Mouse (Mus musculus): Measurements from ENCODE around the gene Capn1. TPM values are rescaled to one million over a fixed set of nuclear protein-coding genes. Genes with fewer than 3 reads are reported as not detected.

The Capn1 gene
- 0.74 TPM for polyA plus RNA-seq (2014; fragmentation: Illumina TruSeq; extraction: RNeasy Lipid Tissue Mini Kit (QIAGEN cat#74804))

GRCm38 (mm10) chr19:6015511-6016315 is at the start of gene Capn1:
TSS of gene Capn1 (minus strand) at chr19:6015897.

DNA sequence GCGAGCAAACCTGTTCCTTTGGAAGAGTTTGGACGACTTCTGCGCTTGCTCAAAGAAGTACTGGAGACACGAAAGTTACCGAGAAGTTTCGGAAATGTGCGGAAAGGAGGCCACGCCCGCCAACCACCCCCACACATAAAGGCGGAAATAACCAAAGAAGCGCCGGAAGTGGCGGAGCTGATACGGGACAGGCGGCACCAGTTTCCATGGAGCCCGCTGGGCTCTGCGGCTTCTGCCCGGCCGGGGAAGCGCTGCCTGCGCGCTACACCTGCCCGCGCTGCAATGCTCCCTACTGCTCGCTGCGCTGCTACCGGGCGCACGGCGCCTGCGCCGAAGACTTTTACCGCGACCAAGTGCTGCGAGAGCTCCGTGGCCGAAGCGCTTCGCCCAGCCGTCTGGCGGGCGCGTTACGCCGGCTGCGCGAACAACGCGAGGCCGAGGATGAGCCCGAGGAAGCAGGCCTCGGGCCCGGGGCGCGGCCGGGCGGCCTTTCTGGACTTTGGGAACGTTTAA is 45.4 kb upstream of the Capn1 start, which contains the start of gene Znhit2:
TSS of gene Znhit2 (plus strand) at position 172 of the 513 bp plus-strand sequence.

DNA sequence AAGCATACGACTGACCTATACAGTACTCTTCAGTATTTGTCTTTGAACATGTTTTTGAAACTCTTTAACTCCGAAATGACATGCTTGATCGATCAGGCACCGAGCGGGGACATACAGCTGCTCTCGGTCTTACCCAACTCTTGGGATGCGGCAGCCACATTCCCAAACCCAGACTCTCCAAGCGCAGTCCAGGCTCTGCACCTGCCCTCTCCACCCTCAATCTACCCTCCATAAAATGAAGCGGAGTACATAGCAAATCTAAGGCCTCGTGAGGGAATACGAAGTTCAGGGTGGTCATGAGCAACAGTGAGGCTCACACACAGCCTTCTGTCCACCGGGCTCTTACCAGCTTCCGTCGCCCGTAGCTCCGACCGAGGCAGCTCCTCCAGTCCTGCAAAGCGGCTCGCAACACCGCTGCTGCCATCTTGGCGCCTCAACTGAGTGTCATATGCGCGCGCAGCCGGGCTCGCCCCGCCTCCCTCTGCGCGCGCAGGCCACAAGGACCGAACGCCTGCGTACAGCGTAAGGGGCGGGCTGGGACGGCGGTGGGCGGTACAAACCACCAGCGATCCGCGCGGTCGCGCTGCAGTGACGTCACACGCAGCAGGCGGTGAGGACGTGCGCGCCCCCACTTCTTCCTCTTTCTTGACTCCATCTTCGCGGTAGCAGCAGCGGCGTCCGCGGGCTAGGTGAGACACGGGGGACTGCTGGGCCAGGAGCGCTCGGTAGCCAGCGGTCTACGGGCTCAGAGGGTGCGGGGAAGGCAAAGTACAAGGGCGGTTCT is 41.8 kb upstream of the Capn1 start, which contains the start of the genes Mrpl49 and Fau:
TSS of gene Mrpl49 (minus strand) at position 473 of the 784 bp plus-strand sequence.
TSS of gene Fau (plus strand) at position 532 of the 784 bp plus-strand sequence.

DNA sequence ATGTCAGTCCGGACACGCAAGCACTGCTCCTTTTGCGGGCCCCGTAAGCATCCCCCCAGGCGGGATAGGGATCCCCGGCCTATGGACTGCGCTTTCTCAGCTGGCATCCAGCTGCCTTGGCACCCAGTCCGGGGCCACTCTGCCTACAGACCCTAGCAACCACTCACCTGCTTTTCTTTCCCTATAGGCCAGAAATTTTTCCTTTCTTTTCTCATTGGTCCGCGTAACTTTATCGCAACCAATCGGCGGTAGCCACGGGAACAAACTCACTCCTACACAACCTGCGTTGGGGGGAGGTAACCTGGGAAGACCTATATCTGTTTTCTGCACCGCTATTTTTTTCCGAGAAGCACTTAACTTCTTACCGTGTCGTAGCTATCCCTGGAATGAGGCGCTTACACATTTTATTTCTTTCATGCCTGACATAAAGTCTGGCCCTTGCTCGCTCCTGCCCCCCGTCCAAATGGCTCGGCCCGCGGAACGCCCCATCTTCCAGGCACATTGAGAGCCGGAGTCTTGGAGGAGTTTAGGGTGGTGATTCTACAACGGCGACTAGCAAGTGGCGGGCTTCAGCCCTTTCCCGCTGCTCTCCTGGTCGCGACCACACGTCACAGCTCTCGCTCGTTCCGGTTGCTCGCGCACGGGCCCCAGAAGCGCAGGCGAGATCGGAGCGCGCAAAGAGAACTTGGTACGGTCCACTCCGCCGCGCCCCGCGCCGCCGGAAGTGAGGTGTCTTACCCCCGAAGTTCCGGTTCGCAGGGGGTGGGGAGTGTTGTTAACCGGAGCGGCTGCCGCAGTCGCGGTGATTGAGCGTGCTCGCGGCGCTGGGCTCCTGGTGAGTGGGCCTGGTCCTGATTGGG is 30.8 kb upstream of the Capn1 start, which contains the start of gene Syvn1:
TSS of gene Syvn1 (plus strand) at position 283 of the 860 bp plus-strand sequence.

DNA sequence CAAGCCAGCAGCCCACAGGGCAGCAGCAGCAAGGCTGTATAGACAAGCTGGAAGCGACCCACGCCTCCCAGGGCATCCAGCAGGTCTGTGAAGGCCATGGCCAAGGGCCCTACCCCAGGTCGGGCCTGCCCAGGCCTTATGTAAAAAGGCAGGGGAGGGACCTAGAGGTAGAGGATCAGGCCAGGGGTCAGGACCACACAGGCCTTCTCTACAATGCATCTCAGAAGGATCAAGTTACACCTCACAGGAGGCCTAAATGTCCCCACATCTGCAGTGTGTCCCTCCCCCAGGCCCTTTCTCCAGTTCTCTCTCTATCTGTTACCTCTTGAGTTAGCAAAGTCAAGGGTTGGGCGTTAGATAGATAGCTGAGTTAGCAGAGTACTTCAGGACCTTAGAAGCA is 29.7 kb downstream of the Capn1 start, which contains the start of gene Slc22a20:
TSS of gene Slc22a20 (minus strand) at position 101 of the 400 bp plus-strand sequence.

GRCm38 (mm10) chr19:5963883-5964562 is 51.7 kb downstream of the Capn1 start, which contains the start of gene Pola2:
TSS of gene Pola2 (minus strand) at chr19:5964202.

Other genes with a start within 250 kb of the Capn1 start
- gene Scyl1, start 244.5 kb downstream of the Capn1 start, polyA plus RNA-seq (2014; fragmentation: Illumina TruSeq; extraction: RNeasy Lipid Tissue Mini Kit (QIAGEN cat#74804)), result 0.57 TPM
- gene Frmd8, start 140.6 kb downstream of the Capn1 start, polyA plus RNA-seq (2014; fragmentation: Illumina TruSeq; extraction: RNeasy Lipid Tissue Mini Kit (QIAGEN cat#74804)), result 2.9 TPM
- gene Slc25a45, start 138.1 kb downstream of the Capn1 start, polyA plus RNA-seq (2014; fragmentation: Illumina TruSeq; extraction: RNeasy Lipid Tissue Mini Kit (QIAGEN cat#74804)), result 0.31 TPM
- not detected for gene Tigd3, start 121.7 kb downstream of the Capn1 start, polyA plus RNA-seq (2014; fragmentation: Illumina TruSeq; extraction: RNeasy Lipid Tissue Mini Kit (QIAGEN cat#74804))
- gene Dpf2, start 102.9 kb downstream of the Capn1 start, polyA plus RNA-seq (2014; fragmentation: Illumina TruSeq; extraction: RNeasy Lipid Tissue Mini Kit (QIAGEN cat#74804)), result 5.9 TPM
- gene Cdc42ep2, start 91.1 kb downstream of the Capn1 start, polyA plus RNA-seq (2014; fragmentation: Illumina TruSeq; extraction: RNeasy Lipid Tissue Mini Kit (QIAGEN cat#74804)), result 1.4 TPM
- gene Pola2, start 51.7 kb downstream of the Capn1 start, polyA plus RNA-seq (2014; fragmentation: Illumina TruSeq; extraction: RNeasy Lipid Tissue Mini Kit (QIAGEN cat#74804)), result 4.3 TPM
- not detected for gene Slc22a20, start 29.8 kb downstream of the Capn1 start, polyA plus RNA-seq (2014; fragmentation: Illumina TruSeq; extraction: RNeasy Lipid Tissue Mini Kit (QIAGEN cat#74804))
- 0.37 TPM for gene Syvn1, start 30.7 kb upstream of the Capn1 start, polyA plus RNA-seq (2014; fragmentation: Illumina TruSeq; extraction: RNeasy Lipid Tissue Mini Kit (QIAGEN cat#74804))
- 25.1 TPM for gene Mrpl49, start 41.9 kb upstream of the Capn1 start, polyA plus RNA-seq (2014; fragmentation: Illumina TruSeq; extraction: RNeasy Lipid Tissue Mini Kit (QIAGEN cat#74804))
- gene Fau, start 41.9 kb upstream of the Capn1 start, polyA plus RNA-seq (2014; fragmentation: Illumina TruSeq; extraction: RNeasy Lipid Tissue Mini Kit (QIAGEN cat#74804)), result 9.8 TPM
- gene Znhit2, start 45.3 kb upstream of the Capn1 start, polyA plus RNA-seq (2014; fragmentation: Illumina TruSeq; extraction: RNeasy Lipid Tissue Mini Kit (QIAGEN cat#74804)), result not detected
- 0.97 TPM for gene Tm7sf2, start 52.5 kb upstream of the Capn1 start, polyA plus RNA-seq (2014; fragmentation: Illumina TruSeq; extraction: RNeasy Lipid Tissue Mini Kit (QIAGEN cat#74804))
- 4.0 TPM for gene Vps51, start 61.3 kb upstream of the Capn1 start, polyA plus RNA-seq (2014; fragmentation: Illumina TruSeq; extraction: RNeasy Lipid Tissue Mini Kit (QIAGEN cat#74804))
- not detected for gene Tmem262, start 64.1 kb upstream of the Capn1 start, polyA plus RNA-seq (2014; fragmentation: Illumina TruSeq; extraction: RNeasy Lipid Tissue Mini Kit (QIAGEN cat#74804))
- not detected for gene Gm28374, start 66.4 kb upstream of the Capn1 start, polyA plus RNA-seq (2014; fragmentation: Illumina TruSeq; extraction: RNeasy Lipid Tissue Mini Kit (QIAGEN cat#74804))
- 0.71 TPM for gene Zfpl1, start 69.1 kb upstream of the Capn1 start, polyA plus RNA-seq (2014; fragmentation: Illumina TruSeq; extraction: RNeasy Lipid Tissue Mini Kit (QIAGEN cat#74804))
- 10.8 TPM for gene Cdca5, start 69.1 kb upstream of the Capn1 start, polyA plus RNA-seq (2014; fragmentation: Illumina TruSeq; extraction: RNeasy Lipid Tissue Mini Kit (QIAGEN cat#74804))
- not detected for gene AC131692.1, start 78.5 kb upstream of the Capn1 start, polyA plus RNA-seq (2014; fragmentation: Illumina TruSeq; extraction: RNeasy Lipid Tissue Mini Kit (QIAGEN cat#74804))
- not detected for gene Naaladl1, start 89.9 kb upstream of the Capn1 start, polyA plus RNA-seq (2014; fragmentation: Illumina TruSeq; extraction: RNeasy Lipid Tissue Mini Kit (QIAGEN cat#74804))
- gene Sac3d1, start 102.8 kb upstream of the Capn1 start, polyA plus RNA-seq (2014; fragmentation: Illumina TruSeq; extraction: RNeasy Lipid Tissue Mini Kit (QIAGEN cat#74804)), result 0.97 TPM
- 2.1 TPM for gene Snx15, start 112.4 kb upstream of the Capn1 start, polyA plus RNA-seq (2014; fragmentation: Illumina TruSeq; extraction: RNeasy Lipid Tissue Mini Kit (QIAGEN cat#74804))
- not detected for gene Batf2, start 125.1 kb upstream of the Capn1 start, polyA plus RNA-seq (2014; fragmentation: Illumina TruSeq; extraction: RNeasy Lipid Tissue Mini Kit (QIAGEN cat#74804))
- gene Arl2, start 125.7 kb upstream of the Capn1 start, polyA plus RNA-seq (2014; fragmentation: Illumina TruSeq; extraction: RNeasy Lipid Tissue Mini Kit (QIAGEN cat#74804)), result 1.0 TPM
- not detected for gene Majin, start 168.5 kb upstream of the Capn1 start, polyA plus RNA-seq (2014; fragmentation: Illumina TruSeq; extraction: RNeasy Lipid Tissue Mini Kit (QIAGEN cat#74804))
- gene Gpha2, start 210.5 kb upstream of the Capn1 start, polyA plus RNA-seq (2014; fragmentation: Illumina TruSeq; extraction: RNeasy Lipid Tissue Mini Kit (QIAGEN cat#74804)), result not detected
- gene Ppp2r5b, start 220.0 kb upstream of the Capn1 start, polyA plus RNA-seq (2014; fragmentation: Illumina TruSeq; extraction: RNeasy Lipid Tissue Mini Kit (QIAGEN cat#74804)), result 1.1 TPM
- gene Atg2a, start 225.8 kb upstream of the Capn1 start, polyA plus RNA-seq (2014; fragmentation: Illumina TruSeq; extraction: RNeasy Lipid Tissue Mini Kit (QIAGEN cat#74804)), result not detected

Data from ovary, adult 10 weeks (tissue).